Mouse (Mus musculus) intestine, postnatal 0 days (tissue): Measurements from ENCODE around the gene Spats1. TPM values are rescaled to one million over a fixed set of nuclear protein-coding genes. Genes with fewer than 3 reads are reported as not detected.

ENCODE experiments used
- ATAC-seq: fragments of 200-750 bp; cut with Nextera tagmentation; 2 replicates; pipeline ENCODE4 v1.8.0; 2017; ENCODE audit warnings: mild to moderate bottlenecking, moderate TSS enrichment, moderate library complexity
- H3K27ac ChIP-seq: fragments of 300-500 bp; sonication (generic); 2 replicates; pipeline ENCODE4 v1.5.1; 2014; ENCODE audit warnings: mild to moderate bottlenecking, low read depth, low read length, moderate library complexity
- H3K27me3 ChIP-seq: fragments of 300-500 bp; sonication (generic); replicated peaks from 2 replicates; pipeline ENCODE4 v1.6.1; 2014; ENCODE audit warnings: low read length, mixed read lengths; ENCODE audit not compliant: control insufficient read depth, insufficient read depth
- H3K36me3 ChIP-seq: fragments of 300-500 bp; sonication (generic); 2 replicates; pipeline ENCODE4 v1.6.1; 2014; ENCODE audit warnings: mild to moderate bottlenecking, moderate library complexity; ENCODE audit not compliant: control insufficient read depth, insufficient read depth
- H3K4me1 ChIP-seq: fragments of 300-500 bp; sonication (generic); replicated peaks from 2 replicates; pipeline ENCODE4 v1.6.1; 2014; ENCODE audit warnings: antibody characterized with exemption, low read length, mixed read lengths; ENCODE audit not compliant: control insufficient read depth, insufficient read depth
- H3K4me2 ChIP-seq: fragments of 300-500 bp; sonication (generic); replicated peaks from 2 replicates; pipeline ENCODE4 v1.6.1; 2014; ENCODE audit warnings: low read depth, mild to moderate bottlenecking, moderate library complexity
- H3K4me3 ChIP-seq: fragments of 300-500 bp; sonication (generic); 2 replicates; pipeline ENCODE4 v1.5.1; 2014; ENCODE audit warnings: low read depth, low read length
- H3K9ac ChIP-seq: fragments of 300-500 bp; sonication (generic); 2 replicates; pipeline ENCODE4 v1.6.1; 2014; ENCODE audit warnings: mild to moderate bottlenecking, low read depth, low read length
- H3K9me3 ChIP-seq: fragments of 300-500 bp; sonication (generic); 2 replicates; pipeline ENCODE4 v1.6.1; 2016; ENCODE audit warnings: mixed run types; ENCODE audit not compliant: control insufficient read depth
- CTCF ChIP-seq: sonication (generic); IDR thresholded peaks from 2 replicates; pipeline ENCODE4 v1.5.1; 2016; ENCODE audit warnings: low read depth, mild to moderate bottlenecking, control low read depth, antibody characterized with exemption, moderate library complexity
- WGBS: fragments of 180-500 bp; shearing (Covaris S2); extraction: QIAGEN DNeasy Blood & Tissue Kit; methylation state at CpG from one replicate; pipeline ENCODE4 v1.1.7; 2014; 5-methylcytosine and 5-hydroxymethylcytosine counted together
- polyA plus RNA-seq: library from polyadenylated mRNA; unstranded; fragments of >200 nt; fragmentation: Nextera tagmentation; extraction: Ambion mirVana; gene quantifications from 2 replicates; pipeline ENCODE4 v1.2.1, GENCODE M21; 2015

Gene Spats1
- polyA plus RNA-seq, 1 experiment from 2014 or later = 0.25 TPM

- H3K4me3 ChIP-seq = no peak overlapping the region
- TF ChIP-seq CTCF = no peak
- no peak overlapping the region for H3K4me2 ChIP-seq
- H3K27ac ChIP-seq = no peak overlapping the region
- no peaks in the 10 kb centered on the region for H3K4me1 ChIP-seq
- no peaks in the 10 kb centered on the region for H3K9me3 ChIP-seq
- H3K27me3 ChIP-seq = no peaks in the 10 kb centered on the region
- no peak overlapping the region for H3K9ac ChIP-seq
- no peak for ATAC-seq
- H3K36me3 ChIP-seq = no peaks in the 10 kb centered on the region
- WGBS = 80% methylated on average over 5 of the region's 5 CpGs
These were observed 6.9 kb downstream of the Spats1 start for GRCm38 (mm10) chr17:45468302-45468701.

- no peaks in the 10 kb centered on the region for H3K9me3 ChIP-seq
- H3K36me3 ChIP-seq = no peaks in the 10 kb centered on the region
- H3K4me1 ChIP-seq = no peaks in the 10 kb centered on the region
- H3K27ac ChIP-seq = no peak overlapping the region
- H3K27me3 ChIP-seq = no peaks in the 10 kb centered on the region
- 63% methylated on average over 2 of the region's 2 CpGs for WGBS
- no peak overlapping the region for H3K4me2 ChIP-seq
- no peak for ATAC-seq
- H3K4me3 ChIP-seq = no peak overlapping the region
- TF ChIP-seq CTCF = peak; percentile 12; the same call in 1 of the 2 replicates
- H3K9ac ChIP-seq = no peak overlapping the region
These were observed 8.5 kb downstream of the Spats1 start for GRCm38 (mm10) chr17:45466701-45467100.

- Histone ChIP-seq H3K27me3 (no peaks in the 10 kb centered on the region), H3K9me3 (no peaks in the 10 kb centered on the region), H3K27ac (no peak overlapping the region), H3K4me1 (no peaks in the 10 kb centered on the region), H3K36me3 (no peaks in the 10 kb centered on the region), H3K4me2 (no peak overlapping the region), H3K4me3 (no peak overlapping the region), H3K9ac (no peak overlapping the region)
- no peak for ATAC-seq
- no peak for TF ChIP-seq CTCF
- WGBS = 80% methylated on average over 9 of the region's 9 CpGs
These were observed 11.0 kb downstream of the Spats1 start for GRCm38 (mm10) chr17:45464255-45464654.

GRCm38 (mm10) chr17:45462506-45462905 is 12.7 kb downstream of the Spats1 start:
- 92% methylated on average over 4 of the region's 4 CpGs for WGBS

GRCm38 (mm10) chr17:45459062-45459461 is 16.2 kb downstream of the Spats1 start:
- Histone ChIP-seq H3K9me3 (no peaks in the 10 kb centered on the region), H3K9ac (no peak overlapping the region), H3K36me3 (no peaks in the 10 kb centered on the region), H3K4me1 (no peaks in the 10 kb centered on the region), H3K27ac (no peak overlapping the region), H3K27me3 (no peaks in the 10 kb centered on the region), H3K4me2 (no peak overlapping the region), H3K4me3 (no peak overlapping the region)
- TF ChIP-seq CTCF = no peak
- ATAC-seq = no peak
- 85% methylated on average over 7 of the region's 8 CpGs for WGBS

More at GRCm38 (mm10) chr17:45462506-45462905, 12.7 kb downstream of the Spats1 start:
- Histone ChIP-seq H3K4me1 (no peaks in the 10 kb centered on the region), H3K36me3 (no peaks in the 10 kb centered on the region), H3K4me3 (no peak overlapping the region), H3K27ac (no peak overlapping the region), H3K27me3 (no peaks in the 10 kb centered on the region), H3K9ac (no peak overlapping the region), H3K9me3 (no peaks in the 10 kb centered on the region), H3K4me2 (no peak overlapping the region)
- 0 out of 2 replicates have a peak, but pooled peaks have one; percentile 19 for TF ChIP-seq CTCF
- no peak for ATAC-seq

GRCm38 (mm10) chr17:45458516-45458915 is 16.7 kb downstream of the Spats1 start:
- Histone ChIP-seq H3K9me3 (no peaks in the 10 kb centered on the region), H3K9ac (no peak overlapping the region), H3K4me3 (no peak overlapping the region), H3K4me2 (no peak overlapping the region), H3K27me3 (no peaks in the 10 kb centered on the region), H3K27ac (no peak overlapping the region), H3K36me3 (no peaks in the 10 kb centered on the region), H3K4me1 (no peaks in the 10 kb centered on the region)
- no peak for ATAC-seq
- no peak for TF ChIP-seq CTCF
- WGBS = 73% methylated on average over 4 of the region's 4 CpGs

GRCm38 (mm10) chr17:45457487-45457886 is 17.7 kb downstream of the Spats1 start:
- H3K9ac ChIP-seq = no peak overlapping the region
- H3K4me2 ChIP-seq = no peak overlapping the region
- 89% methylated on average over 5 of the region's 5 CpGs for WGBS
- H3K27me3 ChIP-seq = no peaks in the 10 kb centered on the region
- ATAC-seq = no peak
- H3K36me3 ChIP-seq = no peaks in the 10 kb centered on the region
- no peak for TF ChIP-seq CTCF
- H3K27ac ChIP-seq = no peak overlapping the region
- H3K9me3 ChIP-seq = no peaks in the 10 kb centered on the region
- H3K4me1 ChIP-seq = no peaks in the 10 kb centered on the region
- no peak overlapping the region for H3K4me3 ChIP-seq
